Mouse (Mus musculus): ENCODE data around the gene Pde1b.

- TF ChIP-seq CTCF (IDR thresholded peaks at IDR 0.05; ENCODE audit: low read depth, low read length) (no peak), POLR2AphosphoS5 (IDR thresholded peaks at IDR 0.05; ENCODE audit: insufficient replicate concordance, low read depth, low read length) (no peak), TAL1 (conservative IDR thresholded peaks at IDR 0.05; ENCODE audit: low read depth, low read length) (no peak), GATA1 (IDR thresholded peaks at IDR 0.05; ENCODE audit: borderline replicate concordance, low read length) (no peak)
Observed at GRCm38 (mm10) chr15:103479080-103479606, 23.7 kb upstream of the Pde1b start.

Data from G1E (cell line).